Mouse (Mus musculus) kidney, embryonic 16.5 days (tissue): ENCODE results near the gene Acat2. TPM values are rescaled to one million over a fixed set of nuclear protein-coding genes. Genes with fewer than 3 reads are reported as not detected.

Experiments used
- ATAC-seq: fragments of 200-750 bp; cut with Nextera tagmentation; 2 replicates; pipeline ENCODE4 v1.8.0; 2017; ENCODE audit warnings: moderate TSS enrichment; ENCODE audit not compliant: low FRiP score, low TSS enrichment
- H3K27ac ChIP-seq: fragments of 300-500 bp; sonication (generic); 2 replicates; pipeline ENCODE4 v1.5.1; 2014; ENCODE audit warnings: low read length
- H3K27me3 ChIP-seq: fragments of 300-500 bp; sonication (generic); 2 replicates; pipeline ENCODE4 v1.6.1; 2014; ENCODE audit warnings: low read length, control low read depth, mixed read lengths; ENCODE audit not compliant: insufficient read depth
- H3K36me3 ChIP-seq: fragments of 300-500 bp; sonication (generic); 2 replicates; pipeline ENCODE4 v1.6.1; 2014; ENCODE audit warnings: low read length, control low read depth, mixed read lengths; ENCODE audit not compliant: insufficient read depth
- H3K4me1 ChIP-seq: fragments of 300-500 bp; sonication (generic); 2 replicates; pipeline ENCODE4 v1.6.1; 2014; ENCODE audit warnings: low read length, control low read depth, mixed read lengths; ENCODE audit not compliant: insufficient read depth
- H3K4me2 ChIP-seq: fragments of 300-500 bp; sonication (generic); replicated peaks from 2 replicates; pipeline ENCODE4 v1.6.1; 2014; ENCODE audit warnings: low read depth, low read length
- H3K4me3 ChIP-seq: fragments of 300-500 bp; sonication (generic); 2 replicates; pipeline ENCODE4 v1.5.1; 2014; ENCODE audit warnings: mild to moderate bottlenecking, low read length
- H3K9ac ChIP-seq: fragments of 300-500 bp; sonication (generic); replicated peaks from 2 replicates; pipeline ENCODE4 v1.6.1; 2014; ENCODE audit warnings: low read length
- H3K9me3 ChIP-seq: fragments of 300-500 bp; sonication (generic); 2 replicates; pipeline ENCODE4 v1.6.1; 2016; ENCODE audit warnings: low read length, control low read depth
- WGBS: fragments of 180-500 bp; shearing (Covaris S2); extraction: QIAGEN DNeasy Blood & Tissue Kit; methylation state at CpG from one replicate; pipeline ENCODE4 v1.1.7; 2014; 5-methylcytosine and 5-hydroxymethylcytosine counted together
- polyA plus RNA-seq: library from polyadenylated mRNA; unstranded; fragments of >200 nt; fragmentation: Nextera tagmentation; extraction: Ambion mirVana; gene quantifications from 2 replicates; pipeline ENCODE4 v1.2.1, GENCODE M21; 2015

Acat2 gene
- polyA plus RNA-seq, 1 experiment from 2014 or later = 134 TPM

- Histone ChIP-seq H3K4me2 (no peak overlapping the region), H3K4me1 (no peaks in the 10 kb centered on the region), H3K27me3 (no peaks in the 10 kb centered on the region), H3K4me3 (no peak overlapping the region), H3K9me3 (no peaks in the 10 kb centered on the region), H3K36me3 (no peaks in the 10 kb centered on the region; the same call in 1 of the 2 replicates), H3K27ac (no peak overlapping the region), H3K9ac (no peak overlapping the region)
- WGBS = 84% methylated on average over 5 of the region's 5 CpGs
- ATAC-seq = no peak
Observed at GRCm38 (mm10) chr17:12897674-12898073, 62.9 kb downstream of the Acat2 start.

Other genes with a start within 250 kb of the Acat2 start
- 32.1 and 33.6 TPM in 2 replicates for gene Igf2r, start 191.1 kb downstream of the Acat2 start, polyA plus RNA-seq
- gene Mas1, start 92.6 kb downstream of the Acat2 start, polyA plus RNA-seq = 0.61 and 0.89 TPM in 2 replicates
- not detected in 2 replicates for gene Mrgprh, start 84.7 kb downstream of the Acat2 start, polyA plus RNA-seq
- gene Pnldc1, start 50.5 kb downstream of the Acat2 start, polyA plus RNA-seq = 0.64 and 1.3 TPM in 2 replicates
- 383 and 391 TPM in 2 replicates for gene Tcp1, start 45.0 kb downstream of the Acat2 start, polyA plus RNA-seq
- 155 and 158 TPM in 2 replicates for gene Mrpl18, start 44.4 kb downstream of the Acat2 start, polyA plus RNA-seq
- gene Acat3, start 20.1 kb downstream of the Acat2 start, polyA plus RNA-seq = 4.7 and 5.0 TPM in 2 replicates
- 124 and 135 TPM in 2 replicates for gene Wtap, start 33.4 kb upstream of the Acat2 start, polyA plus RNA-seq
- 178 and 179 TPM in 2 replicates for gene Sod2, start 46.1 kb upstream of the Acat2 start, polyA plus RNA-seq
- gene Gpr31b, start 91.5 kb upstream of the Acat2 start, polyA plus RNA-seq = not detected in 2 replicates
- 0.09 TPM in 1 of 2 replicates, not detected in the other for gene Tcp10b, start 100.4 kb upstream of the Acat2 start, polyA plus RNA-seq
- gene Unc93a, start 171.1 kb upstream of the Acat2 start, polyA plus RNA-seq = 0.10 TPM in 1 of 2 replicates, not detected in the other